10 mouse cellular contexts compared by ENCODE assay signal in the genomic region with DNA sequence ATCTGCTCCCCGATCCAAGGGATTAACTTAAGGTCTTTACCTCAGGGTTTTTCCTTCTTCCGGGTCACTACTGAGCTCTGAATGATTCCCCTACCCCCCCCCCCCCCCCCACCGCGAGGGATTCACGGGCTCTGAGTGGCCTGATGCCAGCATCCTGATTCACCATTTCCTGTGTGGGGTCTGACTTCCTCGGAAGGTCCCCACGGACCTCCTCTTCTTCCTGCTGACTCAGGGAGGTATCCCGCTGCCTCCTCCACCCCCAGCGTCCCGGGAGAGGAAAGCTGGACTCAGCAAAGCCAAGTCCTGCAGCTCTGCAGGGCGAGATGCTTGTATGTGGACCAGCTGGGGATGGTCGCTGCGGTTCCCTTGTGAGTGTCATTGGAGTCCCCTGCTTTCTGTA.
DNase-seq lines count a peak whose midpoint lies in the region; ATAC-seq lines count a peak whose summit lies in the region.
"Had no signal": no experiment of that assay in that cellular context is flagged by ENCODE, and none has a peak within 500 bp of the region (broad histone marks: within the 10 kb centered on the region; RNA-seq: fewer than 3 reads in every experiment).

No protein-coding gene starts in this region.

- H3K27me3 ChIP-seq in heart, embryonic 12.5 days (replicated peaks): no peaks in the 10 kb centered on the region

- ATAC-seq in heart, embryonic 12.5 days (ENCODE audit: insufficient number of reproducible peaks, low FRiP score): peak; percentile 48; the same call in 1 of the 2 replicates
- ATAC-seq in megakaryocyte-erythroid progenitor cell, adult 5-6 weeks (replicated peaks; ENCODE audit: low FRiP score, low TSS enrichment, poor library complexity, severe bottlenecking): no peak
- ATAC-seq: hindbrain, embryonic 16.5 days had no signal

- no peaks in the 10 kb centered on the region for H3K36me3 ChIP-seq in heart, embryonic 12.5 days

- intact Hi-C loops in left cerebral cortex, postnatal 4 days (cut with DNase I): no loop called here

- peaks cover under 1% of the 10 kb centered on the region; the same call in 1 of the 2 replicates for H3K4me1 ChIP-seq in heart, embryonic 12.5 days (replicated peaks)

- no peak overlapping the region for H3K4me2 ChIP-seq in heart, embryonic 12.5 days

- H3K9ac ChIP-seq in heart, embryonic 12.5 days: no peak overlapping the region

- DNase-seq in gastrocnemius, postnatal 10 days: peak; percentile 40
- DNase-seq in gastrocnemius, postnatal 25 days: no peak
- peak; percentile 25 for DNase-seq in 3T3-L1 (ENCODE audit: low read depth, low spot score)
- DNase-seq in kidney, postnatal 4 days: peak; percentile 64 to 74
- no peak for DNase-seq in left cerebral cortex, postnatal 4 days
- no peak for DNase-seq in layer of hippocampus, adult 9-10 months (ENCODE audit: low spot score)

- H3K9me3 ChIP-seq in heart, embryonic 12.5 days (replicated peaks): 0 out of 2 replicates have a peak, but pooled peaks cover 3% of the 10 kb centered on the region

- H3K27ac ChIP-seq in heart, embryonic 12.5 days (ENCODE audit: poor library complexity, severe bottlenecking): 0 out of 2 replicates have a peak overlapping the region, but pooled peaks have one; percentile 13

- H3K4me3 ChIP-seq in heart, embryonic 12.5 days: no peak overlapping the region
- H3K4me3 ChIP-seq: myocyte had no signal

- WGBS in heart, embryonic 12.5 days: 54% methylated on average over 12 of the region's 13 CpGs

Comparison
In these comparisons a context has a peak if more than half of its experiments do, and no peak if none do; other contexts are left out.
1. DNase-seq: peak in gastrocnemius, postnatal 10 days (single experiment), 3T3-L1 (single experiment) and kidney, postnatal 4 days (2 of 2); none in gastrocnemius, postnatal 25 days (single experiment), left cerebral cortex, postnatal 4 days (single experiment) and layer of hippocampus, adult 9-10 months (single experiment).